Mouse (Mus musculus): ENCODE data around the gene G6pc3.

Gene G6pc3

DNA sequence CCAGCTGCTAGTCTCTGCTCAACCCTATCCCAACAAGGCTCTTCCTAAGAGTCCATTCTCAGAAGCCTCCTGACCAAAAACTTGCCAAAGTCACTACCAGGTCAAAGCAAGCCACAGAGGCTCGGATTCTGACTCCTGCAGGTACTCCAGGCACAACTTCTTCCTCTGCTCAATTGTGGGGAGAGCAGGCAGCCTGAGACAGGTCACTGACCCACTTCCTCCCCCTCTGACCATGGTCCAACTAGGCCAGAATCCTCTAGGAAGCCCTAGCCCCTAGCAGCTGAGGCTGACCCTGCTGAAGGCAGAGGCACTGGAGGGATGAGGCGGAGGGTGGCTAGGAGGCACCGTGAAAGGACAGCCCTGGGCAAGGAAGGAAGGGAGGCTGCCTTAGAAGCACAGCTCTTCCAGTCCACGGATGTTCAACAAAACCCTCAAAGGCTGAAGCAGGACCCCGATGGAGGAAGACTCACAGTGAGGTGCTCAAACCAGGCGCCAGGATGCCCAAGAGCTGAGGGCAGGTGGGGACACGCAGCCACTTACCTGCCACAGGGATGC is 28.5 kb downstream of the G6pc3 start:
- peak in 1 of 2 experiments; percentile 30 for DNase-seq (ENCODE audit: low spot score in 2 of 2)

GRCm38 (mm10) chr11:102218783-102219182 is 29.4 kb downstream of the G6pc3 start:
- peak; percentile 97 to 98 for DNase-seq (ENCODE audit: low spot score in 2 of 2)

DNA sequence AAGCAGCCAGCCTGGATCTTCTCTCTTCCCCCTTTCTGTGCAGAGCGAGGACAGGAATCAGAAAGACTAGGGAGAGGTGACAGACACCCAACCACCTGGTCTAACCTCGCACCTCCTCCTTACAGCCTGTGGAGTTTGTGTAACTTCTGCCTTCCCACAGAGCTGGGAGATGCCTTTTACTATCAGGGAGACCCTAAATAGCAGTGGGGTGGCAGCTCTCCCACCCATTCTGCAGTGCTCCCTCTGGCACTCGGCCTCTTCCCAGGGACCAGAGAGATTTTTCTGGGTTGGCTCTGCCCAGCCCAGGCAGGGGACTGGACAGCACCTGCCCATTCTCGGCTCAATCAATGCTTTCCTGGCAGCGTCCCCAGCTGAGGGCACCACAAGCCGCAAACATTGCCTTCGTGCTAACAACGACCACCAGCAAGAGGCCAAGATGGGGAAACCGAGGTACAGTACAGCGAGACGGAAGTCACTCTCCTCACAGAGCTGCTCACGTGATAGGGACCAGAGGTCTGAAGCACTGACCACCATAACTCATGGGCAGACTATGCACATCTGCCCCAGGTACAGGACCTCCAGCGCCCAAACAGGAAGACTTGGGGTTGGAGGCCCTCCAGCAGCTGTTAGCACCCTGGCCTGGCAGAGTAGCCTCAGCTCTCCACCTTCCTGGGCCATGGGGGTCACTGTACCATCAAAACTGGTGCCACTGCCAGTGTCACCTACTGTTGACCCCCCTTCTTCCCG is 30.0 kb downstream of the G6pc3 start:
- peak in 1 of 2 experiments; percentile 39 for DNase-seq (ENCODE audit: low spot score in 2 of 2)

GRCm38 (mm10) chr11:102219994-102220346 is 30.6 kb downstream of the G6pc3 start:
- DNase-seq (ENCODE audit: low spot score in 2 of 2) = peak; percentile 83 to 87

- peak in 1 of 2 experiments; percentile 12 for DNase-seq (ENCODE audit: low spot score in 2 of 2)
These were observed 31.0 kb downstream of the G6pc3 start for GRCm38 (mm10) chr11:102220451-102220850.

DNA sequence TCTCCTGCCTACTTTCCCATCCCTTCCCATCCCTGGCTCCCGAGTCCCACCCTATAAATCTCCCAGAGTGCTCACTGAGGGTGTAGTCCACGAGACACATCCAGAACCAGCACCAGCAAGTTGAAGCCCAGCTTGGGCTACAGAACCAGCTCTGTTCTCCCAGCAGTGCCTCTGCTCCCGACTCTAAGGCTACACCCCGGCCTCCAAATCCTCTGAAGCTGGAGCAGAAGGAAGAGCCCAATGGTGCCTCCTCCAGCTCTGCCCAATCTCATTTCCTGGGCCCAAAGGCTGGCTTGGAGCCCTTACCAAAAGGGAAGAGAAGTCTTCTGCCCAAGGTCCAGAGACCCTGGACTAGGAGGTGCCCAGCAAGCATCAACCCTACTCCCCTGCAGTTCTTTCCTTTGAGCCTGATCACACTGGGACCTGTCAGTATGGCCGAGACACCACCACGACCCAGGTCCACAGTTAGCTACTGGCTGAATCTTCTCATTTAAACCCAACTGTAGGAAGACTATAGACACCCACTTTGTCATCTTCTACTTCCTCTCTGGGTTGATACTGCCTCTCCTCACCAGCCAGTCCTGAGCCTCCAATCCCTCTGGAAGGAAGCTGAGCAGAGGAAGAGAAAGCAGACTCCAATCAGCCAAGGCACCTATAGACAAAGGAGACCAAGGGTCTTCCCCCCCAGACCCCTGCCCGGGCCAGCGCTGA is 32.0 kb downstream of the G6pc3 start:
- DNase-seq (ENCODE audit: low spot score in 2 of 2) = no peak

- no peak for DNase-seq (ENCODE audit: low spot score in 2 of 2)
These were observed 32.5 kb downstream of the G6pc3 start for GRCm38 (mm10) chr11:102221954-102222351.

DNA sequence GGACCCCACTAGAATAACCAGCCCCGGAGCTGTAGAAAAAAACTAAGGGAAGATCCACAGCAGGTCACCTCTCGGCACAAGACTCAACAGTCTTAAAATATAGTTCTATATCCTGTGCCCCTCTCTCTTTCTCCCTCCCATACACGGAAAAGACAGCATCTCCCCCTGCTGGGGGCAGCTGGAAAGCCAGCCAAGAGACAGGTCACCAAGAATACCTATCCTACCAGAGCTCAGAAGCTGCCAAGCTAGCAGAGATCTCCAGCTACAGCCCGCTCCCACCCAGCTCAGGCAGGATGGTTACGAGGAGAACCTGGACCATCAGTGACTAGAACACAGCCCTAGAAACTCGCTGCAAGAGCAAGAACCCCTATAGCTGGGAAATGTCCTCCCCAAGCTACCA is 33.7 kb downstream of the G6pc3 start:
- no peak for DNase-seq (ENCODE audit: low spot score in 2 of 2)

GRCm38 (mm10) chr11:102224686-102225085 is 35.3 kb downstream of the G6pc3 start:
- peak in 1 of 2 experiments; percentile 57 for DNase-seq (ENCODE audit: low spot score in 2 of 2)

- no peak for DNase-seq (ENCODE audit: low spot score in 2 of 2)
These were observed 35.8 kb downstream of the G6pc3 start for GRCm38 (mm10) chr11:102225221-102225620.

- no peak for DNase-seq (ENCODE audit: low spot score in 2 of 2)
These were observed 36.9 kb downstream of the G6pc3 start for GRCm38 (mm10) chr11:102226067-102226978.

- no peak for DNase-seq (ENCODE audit: low spot score in 2 of 2)
These were observed 38.1 kb downstream of the G6pc3 start for GRCm38 (mm10) chr11:102227270-102228190.

DNA sequence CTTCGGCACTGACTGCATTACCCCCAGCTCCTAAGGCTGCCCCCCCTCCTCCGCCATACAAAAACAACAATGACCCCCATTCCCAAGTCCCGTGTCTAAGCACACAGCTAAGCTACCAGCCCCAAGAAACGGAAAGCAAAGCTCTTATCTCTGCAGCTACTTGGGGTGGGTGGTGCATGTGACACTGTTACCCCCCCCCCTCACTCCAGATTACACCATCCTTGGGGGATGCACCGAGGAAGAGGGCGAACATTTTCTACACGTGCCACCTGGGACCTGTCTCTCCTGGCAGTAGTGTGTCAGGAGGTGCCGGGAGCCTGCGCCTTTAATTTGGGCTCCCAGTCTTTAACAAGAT is 38.7 kb downstream of the G6pc3 start:
- no peak for DNase-seq (ENCODE audit: low spot score in 2 of 2)

GRCm38 (mm10) chr11:102228646-102229268 is 39.3 kb downstream of the G6pc3 start:
- DNase-seq (ENCODE audit: low spot score in 2 of 2) = no peak

DNA sequence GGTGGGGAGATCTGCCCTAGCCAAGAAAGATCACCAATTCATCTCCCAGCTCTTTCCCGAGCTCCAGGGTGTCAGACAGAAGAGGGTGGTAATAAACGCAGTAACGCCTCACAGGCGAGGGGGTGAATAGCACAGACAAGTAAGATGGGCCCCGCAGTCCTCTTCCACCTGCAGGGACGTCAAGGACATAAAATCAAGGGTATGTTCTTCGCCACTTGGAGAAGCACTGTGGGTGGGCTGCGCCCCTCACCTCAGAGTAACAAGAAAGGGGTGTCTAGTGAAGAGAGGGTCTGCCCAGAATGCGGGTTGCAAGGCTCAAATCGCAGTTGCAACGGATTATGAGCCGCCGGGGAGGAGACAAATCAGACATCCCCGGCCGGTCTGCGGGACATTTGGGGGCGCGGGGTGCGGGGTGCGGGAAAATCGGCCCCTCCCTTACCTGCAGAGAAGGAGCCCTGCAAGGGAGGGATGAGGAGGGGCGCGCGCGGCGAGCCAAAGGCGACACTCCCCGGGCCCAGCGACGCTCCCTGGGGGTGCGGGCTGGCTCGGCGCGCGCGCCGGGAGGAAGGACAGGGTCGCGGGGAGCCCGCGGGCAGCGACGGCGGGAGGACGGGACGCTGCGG is 40.0 kb downstream of the G6pc3 start:
- no peak for DNase-seq (ENCODE audit: low spot score in 2 of 2)

DNA sequence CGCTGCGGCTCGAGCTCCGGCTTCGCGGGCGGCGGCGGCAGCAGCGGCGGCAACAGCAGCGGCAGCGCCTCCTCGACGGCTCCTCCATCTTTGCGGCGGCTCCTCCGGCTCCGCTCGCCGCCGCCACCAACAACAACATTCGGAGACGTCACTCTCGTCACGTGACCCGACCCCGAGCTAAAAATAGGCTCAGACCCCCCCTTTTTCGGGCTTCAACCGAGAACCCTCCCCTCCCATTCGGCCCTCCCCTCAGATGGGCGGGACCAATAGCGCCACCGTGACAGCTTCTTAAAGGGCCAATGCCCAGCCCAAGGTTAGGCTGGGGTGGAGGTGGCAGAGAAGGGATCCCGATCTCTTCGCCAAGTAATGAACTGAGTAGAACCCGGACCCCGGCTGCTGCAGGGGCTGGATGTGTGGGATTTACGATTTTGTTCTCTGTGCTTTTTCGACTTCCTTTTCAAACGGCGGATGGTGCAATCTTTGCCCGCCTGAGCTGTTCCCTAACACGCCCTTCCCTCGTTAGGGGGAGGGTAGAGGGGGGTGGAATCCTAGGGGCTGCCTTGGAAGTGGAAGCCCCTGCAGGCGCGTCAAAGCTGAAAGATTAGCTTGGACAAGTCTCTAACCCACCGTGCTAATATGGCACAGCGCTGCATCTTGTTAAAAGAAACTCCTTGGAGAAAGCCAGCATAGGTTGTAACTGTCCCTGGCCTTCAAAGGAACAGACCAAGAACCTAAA is 40.8 kb downstream of the G6pc3 start, which contains the start of gene Hdac5:
Gene Hdac5 (minus strand): TSS at position 161 of the 736 bp plus-strand sequence.
- peak; percentile 98 to 99 for DNase-seq (ENCODE audit: low spot score in 2 of 2)

GRCm38 (mm10) chr11:102236022-102236421 is 46.6 kb downstream of the G6pc3 start:
- DNase-seq (ENCODE audit: low spot score in 2 of 2) = no peak

DNA sequence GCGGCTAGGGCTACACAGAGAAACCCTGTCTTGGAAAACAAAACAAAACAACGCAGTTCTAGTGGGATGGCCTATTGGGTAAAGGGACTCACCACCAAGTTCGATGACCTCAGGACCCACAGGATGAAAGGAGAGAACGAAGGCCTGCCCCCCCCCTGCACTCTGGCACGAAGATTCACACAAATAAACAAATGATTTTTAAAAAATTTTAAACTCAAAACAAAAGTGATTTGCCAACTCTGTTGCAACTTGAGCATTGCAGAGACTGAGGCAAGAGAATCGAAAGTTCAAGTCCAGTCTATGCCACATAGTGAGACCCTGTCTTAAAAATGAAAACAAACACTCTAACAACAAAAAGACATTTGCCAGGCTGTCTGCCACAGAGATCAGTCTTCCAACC is 51.2 kb downstream of the G6pc3 start:
- DNase-seq (ENCODE audit: low spot score in 2 of 2) = no peak

DNA sequence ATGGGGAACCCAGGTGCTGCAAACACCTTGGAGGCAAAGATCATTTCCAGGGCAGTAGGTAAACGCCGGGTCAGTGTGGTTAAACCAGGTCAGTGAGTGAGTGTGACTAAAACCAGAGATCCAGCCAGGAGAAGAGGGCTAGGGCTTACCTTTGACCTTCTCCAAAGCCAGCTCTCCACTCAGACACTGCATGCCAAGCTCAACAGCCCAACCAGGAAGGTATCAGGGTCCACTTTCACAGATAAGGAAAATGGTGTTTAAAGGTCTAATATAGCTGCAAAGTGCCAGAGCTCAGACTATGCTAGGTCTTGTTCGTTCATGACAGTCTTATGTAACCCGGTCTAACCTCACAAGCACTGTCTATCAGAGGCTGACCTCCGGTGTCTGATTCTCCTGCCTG is 51.8 kb downstream of the G6pc3 start:
- no peak for DNase-seq (ENCODE audit: low spot score in 2 of 2)

Data from heart, adult 9 months (tissue).